Mouse (Mus musculus) T-helper 17 cell (primary cell): ENCODE results near the gene Nes.

Source experiments
- in situ Hi-C, 2 experiments: fragments of 300-600 bp; cut with MboI, MseI; formaldehyde crosslinking; loops; 1 replicate in 1 of 2; 2 replicates in 1 of 2; pipeline ENCODE4 v1.15.1; 2025; ENCODE audit warnings: high pct_unique_total_duplicates in 2 of 2

Nes gene

GRCm38 (mm10) chr3:87949266-87949954, 21.5 kb upstream of the Nes start:
- in situ Hi-C loops, result no loop called here

- in situ Hi-C loops, result loop anchor here in 1 of 2 experiments (25.0 kb wide), 1 partner anchor 1487 kb away; the partner anchor contains the start of genes Pbxip1 and Pygo2
Measured at GRCm38 (mm10) chr3:87949955-87950515, 20.8 kb upstream of the Nes start.

- in situ Hi-C loops, result loop anchor here in 1 of 2 experiments (25.0 kb wide), 1 partner anchor 1485 kb away; the partner anchor contains the start of genes Pbxip1 and Pygo2
Measured at GRCm38 (mm10) chr3:87951946-87952345, 18.9 kb upstream of the Nes start.

GRCm38 (mm10) chr3:87952440-87952839, 18.4 kb upstream of the Nes start:
- in situ Hi-C loops, result loop anchor here in 1 of 2 experiments (25.0 kb wide), 1 partner anchor 1485 kb away; the partner anchor contains the start of genes Pbxip1 and Pygo2

GRCm38 (mm10) chr3:87958056-87958455, 12.8 kb upstream of the Nes start:
- in situ Hi-C loops, result loop anchor here in 1 of 2 experiments (25.0 kb wide), 1 partner anchor 1479 kb away; the partner anchor contains the start of genes Pbxip1 and Pygo2

- in situ Hi-C loops, result loop anchor here in 1 of 2 experiments (25.0 kb wide), 1 partner anchor 1479 kb away; the partner anchor contains the start of genes Pbxip1 and Pygo2
Measured at GRCm38 (mm10) chr3:87958476-87958875, 12.4 kb upstream of the Nes start.

- in situ Hi-C loops, result loop anchor here in 1 of 2 experiments (25.0 kb wide), 1 partner anchor 1478 kb away; the partner anchor contains the start of genes Pbxip1 and Pygo2
Measured at GRCm38 (mm10) chr3:87958967-87959366, 11.9 kb upstream of the Nes start.

- in situ Hi-C loops, result loop anchor here in 1 of 2 experiments (25.0 kb wide), 1 partner anchor 1478 kb away; the partner anchor contains the start of genes Pbxip1 and Pygo2
Measured at GRCm38 (mm10) chr3:87959371-87959770, 11.5 kb upstream of the Nes start.

- in situ Hi-C loops, result loop anchor here in 1 of 2 experiments (25.0 kb wide), 1 partner anchor 1477 kb away; the partner anchor contains the start of genes Pbxip1 and Pygo2
Measured at GRCm38 (mm10) chr3:87960191-87960585, 10.7 kb upstream of the Nes start.

- in situ Hi-C loops, result loop anchor here in 1 of 2 experiments (25.0 kb wide), 1 partner anchor 1477 kb away; the partner anchor contains the start of genes Pbxip1 and Pygo2
Measured at GRCm38 (mm10) chr3:87960586-87961191, 10.2 kb upstream of the Nes start.

- in situ Hi-C loops, result loop anchor here in 1 of 2 experiments (10.0 to 25.0 kb wide), 2 partner anchors 1316 to 1467 kb away; partner anchors contain the start of genes Pbxip1 and Pygo2
Measured at GRCm38 (mm10) chr3:87970184-87970938, 517 bp upstream of the Nes start.

GRCm38 (mm10) chr3:87971489-87972202, 768 bp downstream of the Nes start:
- in situ Hi-C loops, result loop anchor here in 1 of 2 experiments (10.0 to 25.0 kb wide), 2 partner anchors 1317 to 1466 kb away; partner anchors contain the start of genes Pbxip1 and Pygo2

- in situ Hi-C loops, result loop anchor here in 1 of 2 experiments (10.0 to 25.0 kb wide), 2 partner anchors 1317 to 1465 kb away; partner anchors contain the start of genes Pbxip1 and Pygo2
Measured at GRCm38 (mm10) chr3:87972203-87972664, 1.4 kb downstream of the Nes start.

- in situ Hi-C loops, result loop anchor here in 1 of 2 experiments (10.0 to 25.0 kb wide), 2 partner anchors 1318 to 1465 kb away; partner anchors contain the start of genes Pbxip1 and Pygo2
Measured at GRCm38 (mm10) chr3:87972776-87973175, 1.9 kb downstream of the Nes start.

- in situ Hi-C loops, result loop anchor here in 1 of 2 experiments (10.0 to 25.0 kb wide), 2 partner anchors 1319 to 1464 kb away; partner anchors contain the start of genes Pbxip1 and Pygo2
Measured at GRCm38 (mm10) chr3:87973593-87974380, 2.9 kb downstream of the Nes start.

- in situ Hi-C loops, result loop anchor here in 1 of 2 experiments (10.0 to 25.0 kb wide), 2 partner anchors 1320 to 1463 kb away; partner anchors contain the start of genes Pbxip1 and Pygo2
Measured at GRCm38 (mm10) chr3:87974381-87974987, 3.6 kb downstream of the Nes start.

- in situ Hi-C loops, result loop anchor here in 1 of 2 experiments (10.0 kb wide), 1 partner anchor 1325 kb away; no protein-coding TSS in a partner anchor
Measured at GRCm38 (mm10) chr3:87979493-87979892, 8.6 kb downstream of the Nes start.

- in situ Hi-C loops, result no loop called here
Measured at GRCm38 (mm10) chr3:87980085-87980484, 9.2 kb downstream of the Nes start.
